Mouse (Mus musculus) neural tube, embryonic 14.5 days (tissue): Measurements from ENCODE around the gene Wnk2. TPM values are rescaled to one million over a fixed set of nuclear protein-coding genes. Genes with fewer than 3 reads are reported as not detected.

Experiments used
- ATAC-seq: fragments of 200-750 bp; cut with Nextera tagmentation; 2 replicates; pipeline ENCODE4 v1.8.0; 2017; ENCODE audit warnings: low read depth, mild to moderate bottlenecking, moderate TSS enrichment, moderate library complexity
- H3K27ac ChIP-seq: fragments of 300-500 bp; sonication (generic); 2 replicates; pipeline ENCODE4 v1.5.1; 2014; ENCODE audit warnings: low read depth, mild to moderate bottlenecking, control low read depth, low read length, moderate library complexity, mixed read lengths
- H3K27me3 ChIP-seq: fragments of 300-500 bp; sonication (generic); 2 replicates; pipeline ENCODE4 v1.6.1; 2014; ENCODE audit warnings: low read length; ENCODE audit not compliant: control insufficient read depth, insufficient read depth
- H3K36me3 ChIP-seq: fragments of 300-500 bp; sonication (generic); 2 replicates; pipeline ENCODE4 v1.6.1; 2014; ENCODE audit warnings: low read length, mixed read lengths; ENCODE audit not compliant: control insufficient read depth, insufficient read depth
- H3K4me1 ChIP-seq: fragments of 300-500 bp; sonication (generic); 2 replicates; pipeline ENCODE4 v1.6.1; 2014; ENCODE audit warnings: low read length; ENCODE audit not compliant: control insufficient read depth, insufficient read depth
- H3K4me2 ChIP-seq: fragments of 300-500 bp; sonication (generic); 2 replicates; pipeline ENCODE4 v1.6.1; 2014; ENCODE audit warnings: mild to moderate bottlenecking, low read depth, low read length, control low read depth
- H3K4me3 ChIP-seq: fragments of 300-500 bp; sonication (generic); 2 replicates; pipeline ENCODE4 v1.5.1; 2014; ENCODE audit warnings: low read depth, low read length, control low read depth, mixed read lengths
- H3K9ac ChIP-seq: fragments of 300-500 bp; sonication (generic); replicated peaks from 2 replicates; pipeline ENCODE4 v1.6.1; 2014; ENCODE audit warnings: low read depth, mild to moderate bottlenecking, control low read depth, low read length, mixed read lengths
- H3K9me3 ChIP-seq: fragments of 300-500 bp; sonication (generic); 2 replicates; pipeline ENCODE4 v1.6.1; 2016; ENCODE audit warnings: low read length; ENCODE audit not compliant: control insufficient read depth
- WGBS: fragments of 180-500 bp; shearing (Covaris S2); extraction: QIAGEN DNeasy Blood & Tissue Kit; methylation state at CpG from one replicate; pipeline ENCODE4 v1.1.7; 2014; 5-methylcytosine and 5-hydroxymethylcytosine counted together
- polyA plus RNA-seq: library from polyadenylated mRNA; unstranded; fragments of >200 nt; fragmentation: Nextera tagmentation; extraction: Ambion mirVana; gene quantifications from 2 replicates; pipeline ENCODE4 v1.2.1, GENCODE M21; 2014

Wnk2 gene
- polyA plus RNA-seq, 1 experiment from 2014 or later = 33.1 TPM

DNA sequence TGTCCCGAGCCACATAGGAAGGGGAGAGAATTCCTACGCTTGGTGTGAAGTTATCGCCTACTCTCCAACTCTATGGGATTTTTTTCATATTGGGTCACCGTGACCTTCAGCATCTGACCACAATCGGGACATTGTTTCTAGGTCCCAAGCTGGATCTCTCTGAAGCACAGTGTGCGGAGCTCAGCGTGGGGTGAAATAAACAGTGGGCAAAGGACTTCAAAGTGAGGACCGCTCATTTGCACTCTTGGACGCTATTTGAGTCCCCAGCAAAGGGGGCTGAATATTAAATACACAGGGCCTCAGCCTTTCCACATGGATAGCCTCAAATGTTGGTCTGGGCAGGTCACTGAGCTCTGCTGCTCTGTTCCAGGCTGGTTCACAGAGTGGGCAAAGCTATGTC lies 63.9 kb downstream of the Wnk2 start:
- no peak for ATAC-seq
- H3K4me2 ChIP-seq = no peak overlapping the region
- no peak overlapping the region for H3K9ac ChIP-seq
- 73% methylated on average over 9 of the region's 9 CpGs for WGBS
- H3K27me3 ChIP-seq = no peaks in the 10 kb centered on the region
- H3K27ac ChIP-seq = no peak overlapping the region
- peaks cover 44% of the 10 kb centered on the region for H3K36me3 ChIP-seq
- no peak overlapping the region for H3K4me3 ChIP-seq
- H3K9me3 ChIP-seq = no peaks in the 10 kb centered on the region
- no peaks in the 10 kb centered on the region for H3K4me1 ChIP-seq

- 83% methylated on average over 14 of the region's 14 CpGs for WGBS
- ATAC-seq = no peak
- H3K36me3 ChIP-seq = peaks cover 59% of the 10 kb centered on the region
Measured at GRCm38 (mm10) chr13:49082151-49082879, 65.5 kb downstream of the Wnk2 start.

DNA sequence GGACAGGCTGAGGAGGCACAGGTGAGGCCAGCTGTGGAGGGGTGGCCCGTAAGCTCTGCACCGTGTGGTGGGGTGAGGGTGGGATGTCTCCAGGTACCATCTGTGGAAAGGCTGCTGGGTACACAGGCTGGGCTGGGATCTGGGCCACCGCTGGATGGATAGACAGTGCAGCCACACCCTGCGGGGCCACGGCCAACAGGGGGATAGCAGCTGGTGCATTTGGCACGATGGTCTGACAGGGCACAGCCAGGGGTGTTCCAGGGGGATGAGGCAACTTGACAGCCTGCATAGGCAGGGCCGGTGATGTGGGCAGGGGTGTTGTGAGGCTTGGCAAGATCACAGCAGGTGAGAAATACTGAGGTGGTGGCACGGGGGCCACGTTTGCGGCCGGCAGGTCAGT lies 71.6 kb downstream of the Wnk2 start:
- H3K4me3 ChIP-seq = no peak overlapping the region
- no peak overlapping the region for H3K27ac ChIP-seq

More at GRCm38 (mm10) chr13:49082151-49082879, 65.5 kb downstream of the Wnk2 start:
- no peaks in the 10 kb centered on the region for H3K9me3 ChIP-seq
- H3K4me2 ChIP-seq = no peak overlapping the region
- no peak overlapping the region for H3K4me3 ChIP-seq
- H3K9ac ChIP-seq = no peak overlapping the region
- H3K27ac ChIP-seq = no peak overlapping the region
- H3K4me1 ChIP-seq = no peaks in the 10 kb centered on the region
- no peaks in the 10 kb centered on the region for H3K27me3 ChIP-seq

GRCm38 (mm10) chr13:49075377-49075776 lies 72.4 kb downstream of the Wnk2 start:
- H3K9me3 ChIP-seq = no peaks in the 10 kb centered on the region
- 93% methylated on average over 3 of the region's 3 CpGs for WGBS
- no peak overlapping the region for H3K9ac ChIP-seq
- no peak overlapping the region for H3K27ac ChIP-seq
- H3K27me3 ChIP-seq = no peaks in the 10 kb centered on the region
- H3K36me3 ChIP-seq = peaks cover 55% of the 10 kb centered on the region
- ATAC-seq = no peak
- no peak overlapping the region for H3K4me2 ChIP-seq
- no peaks in the 10 kb centered on the region for H3K4me1 ChIP-seq
- no peak overlapping the region for H3K4me3 ChIP-seq

More for the DNA sequence above, 71.6 kb downstream of the Wnk2 start:
- WGBS = 90% methylated on average over 11 of the region's 11 CpGs
- ATAC-seq = no peak
- Histone ChIP-seq H3K9ac (no peak overlapping the region), H3K4me2 (no peak overlapping the region), H3K4me1 (no peaks in the 10 kb centered on the region), H3K36me3 (peaks cover 56% of the 10 kb centered on the region), H3K27me3 (no peaks in the 10 kb centered on the region), H3K9me3 (no peaks in the 10 kb centered on the region)

- H3K36me3 ChIP-seq = peaks cover 56% of the 10 kb centered on the region
- 77% methylated on average over 6 of the region's 6 CpGs for WGBS
- no peaks in the 10 kb centered on the region for H3K4me1 ChIP-seq
- H3K4me3 ChIP-seq = no peak overlapping the region
- no peak overlapping the region for H3K4me2 ChIP-seq
- H3K27ac ChIP-seq = no peak overlapping the region
- H3K27me3 ChIP-seq = no peaks in the 10 kb centered on the region
- no peak for ATAC-seq
- no peaks in the 10 kb centered on the region for H3K9me3 ChIP-seq
- no peak overlapping the region for H3K9ac ChIP-seq
Measured at GRCm38 (mm10) chr13:49073295-49073694, 74.5 kb downstream of the Wnk2 start.

DNA sequence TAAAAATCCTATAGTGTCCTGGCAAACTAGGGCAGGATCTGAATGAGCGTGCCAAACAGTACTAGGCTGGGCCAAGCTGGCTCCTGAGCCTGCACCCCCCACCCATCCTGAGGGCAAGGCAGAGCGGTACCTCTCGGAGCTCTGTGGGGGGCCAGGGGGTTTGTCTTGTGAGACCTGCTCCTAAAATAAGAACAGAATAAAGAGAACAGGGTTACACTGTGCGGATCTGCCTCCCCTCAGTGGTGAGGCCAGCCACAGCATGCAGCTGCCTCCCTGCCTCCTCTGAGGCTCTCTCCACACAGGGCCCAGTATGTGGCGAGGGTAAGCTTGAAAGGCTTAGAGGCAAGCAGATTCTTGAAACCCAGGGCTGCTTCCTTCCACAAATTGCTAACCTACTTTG lies 76.0 kb downstream of the Wnk2 start:
- 79% methylated on average over 5 of the region's 5 CpGs for WGBS
- ATAC-seq = no peak
- no peak overlapping the region for H3K4me2 ChIP-seq

DNA sequence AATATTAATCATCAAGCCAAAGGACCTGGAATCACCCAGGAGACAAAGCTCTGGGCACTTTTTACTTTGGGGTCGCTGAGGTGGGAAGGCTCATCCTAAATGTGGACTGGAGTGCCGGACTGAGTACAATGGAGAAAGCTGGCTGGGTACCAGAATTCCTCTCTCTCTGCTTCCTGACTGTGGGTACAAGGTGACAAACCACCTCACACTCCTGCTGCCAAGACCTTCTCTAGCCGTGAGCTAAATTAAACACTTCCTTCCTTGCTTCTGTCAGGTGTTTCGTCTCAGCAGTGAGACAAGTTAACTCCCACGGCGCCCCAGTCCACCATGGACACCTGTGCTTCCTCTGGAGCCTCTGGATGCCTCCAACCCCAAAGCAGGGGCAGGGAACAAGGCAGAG lies 77.8 kb downstream of the Wnk2 start:
- no peak for ATAC-seq
- Histone ChIP-seq H3K4me2 (no peak overlapping the region), H3K27ac (no peak overlapping the region), H3K9ac (no peak overlapping the region), H3K4me3 (no peak overlapping the region), H3K4me1 (no peaks in the 10 kb centered on the region), H3K27me3 (no peaks in the 10 kb centered on the region), H3K9me3 (no peaks in the 10 kb centered on the region), H3K36me3 (peaks cover 53% of the 10 kb centered on the region)
- WGBS = 90% methylated on average over 6 of the region's 6 CpGs

More for the DNA sequence above, 76.0 kb downstream of the Wnk2 start:
- Histone ChIP-seq H3K9ac (no peak overlapping the region), H3K9me3 (no peaks in the 10 kb centered on the region), H3K4me1 (no peaks in the 10 kb centered on the region), H3K27ac (no peak overlapping the region), H3K4me3 (no peak overlapping the region), H3K36me3 (peaks cover 59% of the 10 kb centered on the region), H3K27me3 (no peaks in the 10 kb centered on the region)

DNA sequence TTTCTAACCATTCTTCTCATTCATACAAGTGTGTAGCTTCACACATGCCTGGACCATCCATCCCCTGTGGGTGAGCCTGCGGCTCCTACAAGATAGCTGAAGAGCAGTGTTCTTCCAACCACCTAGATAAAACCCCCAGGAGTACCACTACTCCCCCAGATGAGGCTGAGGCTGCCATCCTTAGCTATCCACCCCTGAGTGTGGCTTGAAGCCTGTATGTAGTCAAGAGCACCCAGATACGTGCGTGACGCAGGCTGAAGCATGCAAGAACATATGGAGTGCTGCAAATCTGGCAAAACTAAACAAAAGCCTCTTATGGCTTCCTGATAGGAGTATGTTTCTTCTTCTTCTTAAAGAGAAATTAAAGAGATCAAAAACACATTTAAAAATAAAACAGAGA lies 78.4 kb downstream of the Wnk2 start:
- Histone ChIP-seq H3K9me3 (no peaks in the 10 kb centered on the region), H3K27me3 (no peaks in the 10 kb centered on the region), H3K4me3 (no peak overlapping the region), H3K4me1 (no peaks in the 10 kb centered on the region), H3K9ac (no peak overlapping the region), H3K27ac (no peak overlapping the region), H3K36me3 (peaks cover 50% of the 10 kb centered on the region), H3K4me2 (no peak overlapping the region)
- no peak for ATAC-seq
- 96% methylated on average over 4 of the region's 4 CpGs for WGBS

GRCm38 (mm10) chr13:49064257-49064656 lies 83.6 kb downstream of the Wnk2 start:
- H3K27me3 ChIP-seq = no peaks in the 10 kb centered on the region
- H3K27ac ChIP-seq = no peak overlapping the region
- H3K4me3 ChIP-seq = no peak overlapping the region
- WGBS = 91% methylated on average over 5 of the region's 5 CpGs
- no peak overlapping the region for H3K4me2 ChIP-seq
- ATAC-seq = no peak
- peaks cover 44% of the 10 kb centered on the region for H3K36me3 ChIP-seq
- H3K9ac ChIP-seq = no peak overlapping the region
- H3K9me3 ChIP-seq = no peaks in the 10 kb centered on the region
- no peaks in the 10 kb centered on the region for H3K4me1 ChIP-seq
